Mouse (Mus musculus): ENCODE results near the gene Wdr81. TPM values are rescaled to one million over a fixed set of nuclear protein-coding genes. Genes with fewer than 3 reads are reported as not detected.

The Wdr81 gene
- polyA plus RNA-seq, 1 experiment, result 34.4 TPM

DNA sequence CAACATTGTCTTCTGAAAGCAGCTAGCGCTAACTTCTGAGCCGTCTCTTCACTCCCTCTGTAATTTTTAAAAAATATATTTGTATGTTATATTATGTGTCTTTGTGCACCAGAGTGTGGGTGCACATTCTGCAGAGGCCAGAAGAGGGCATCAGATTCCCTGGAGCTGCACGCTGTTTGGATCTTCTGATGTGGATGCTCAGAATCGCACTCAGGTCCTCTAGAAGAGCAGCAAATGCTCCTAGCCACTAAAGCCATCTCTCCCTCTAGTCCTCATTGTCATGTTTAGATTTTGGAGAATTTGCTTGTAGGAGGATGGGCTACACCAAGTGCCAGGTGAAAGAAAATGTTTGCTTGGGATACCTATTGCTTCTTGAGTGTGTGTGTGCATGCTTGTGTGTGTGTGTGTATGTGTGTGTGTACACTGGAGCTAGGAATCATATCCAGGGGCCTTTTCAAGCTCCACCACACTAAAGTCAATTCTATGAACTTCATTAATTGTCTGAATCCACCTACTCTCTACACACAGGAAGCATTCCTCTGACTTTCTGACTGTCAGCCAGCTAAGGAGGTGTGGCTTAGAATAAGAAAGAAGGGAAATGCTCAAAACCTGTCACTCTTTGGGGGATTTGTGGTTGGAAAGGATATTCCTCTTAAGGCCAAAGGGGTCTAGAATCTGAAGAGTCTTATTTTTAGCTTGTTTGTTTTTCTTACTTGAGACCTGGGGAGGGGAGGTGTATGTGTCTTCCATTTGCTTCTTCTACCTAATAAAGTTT is 12.4 kb upstream of the Wdr81 start:
- Histone ChIP-seq H3K4me3 (ENCODE audit: extremely low read depth, insufficient read depth, insufficient read length) (no peak overlapping the region), H3K36me3 (ENCODE audit: control insufficient read depth, insufficient read depth, low read length) (no peaks in the 10 kb centered on the region; the same call in 1 of the 2 replicates), H3K4me1 (ENCODE audit: control insufficient read depth, insufficient read depth, insufficient read length) (peaks cover 5% of the 10 kb centered on the region; the same call in 1 of the 2 replicates), H3K27ac (ENCODE audit: insufficient read depth, low read length) (no peak overlapping the region), H3K27me3 (ENCODE audit: control insufficient read depth, insufficient read depth, low read length) (no peaks in the 10 kb centered on the region)
- no peak for DNase-seq (ENCODE audit: low read depth in 1 of 2, low spot score in 2 of 2)
- no peak for TF ChIP-seq CTCF (IDR thresholded peaks at IDR 0.05; ENCODE audit: extremely low read depth, insufficient read depth, insufficient read length, insufficient replicate concordance)
- WGBS, result 97% methylated on average over 4 of the region's 4 CpGs

GRCm38 (mm10) chr11:75465051-75465450 is 10.5 kb upstream of the Wdr81 start:
- H3K4me1 ChIP-seq (ENCODE audit: control insufficient read depth, insufficient read depth, insufficient read length), result peaks cover 5% of the 10 kb centered on the region; the same call in 1 of the 2 replicates
- no peaks in the 10 kb centered on the region for H3K27me3 ChIP-seq (ENCODE audit: control insufficient read depth, insufficient read depth, low read length)
- H3K27ac ChIP-seq (ENCODE audit: insufficient read depth, low read length), result no peak overlapping the region
- H3K4me3 ChIP-seq (ENCODE audit: extremely low read depth, insufficient read depth, insufficient read length), result no peak overlapping the region
- TF ChIP-seq CTCF (IDR thresholded peaks at IDR 0.05; ENCODE audit: extremely low read depth, insufficient read depth, insufficient read length, insufficient replicate concordance) (no peak), POLR2A (IDR thresholded peaks at IDR 0.05; ENCODE audit: low read depth, low read length) (no peak)
- 83% methylated on average over 6 of the region's 6 CpGs for WGBS
- no peaks in the 10 kb centered on the region; the same call in 1 of the 2 replicates for H3K36me3 ChIP-seq (ENCODE audit: control insufficient read depth, insufficient read depth, low read length)
- no peak for DNase-seq (ENCODE audit: low read depth in 1 of 2, low spot score in 2 of 2)

- TF ChIP-seq POLR2A (IDR thresholded peaks at IDR 0.05; ENCODE audit: low read depth, low read length) (no peak), CTCF (IDR thresholded peaks at IDR 0.05; ENCODE audit: extremely low read depth, insufficient read depth, insufficient read length, insufficient replicate concordance) (no peak)
- H3K36me3 ChIP-seq (ENCODE audit: control insufficient read depth, insufficient read depth, low read length), result no peaks in the 10 kb centered on the region; the same call in 1 of the 2 replicates
- 88% methylated on average over 6 of the region's 6 CpGs for WGBS
- no peak overlapping the region for H3K27ac ChIP-seq (ENCODE audit: insufficient read depth, low read length)
- no peaks in the 10 kb centered on the region for H3K27me3 ChIP-seq (ENCODE audit: control insufficient read depth, insufficient read depth, low read length)
- no peak overlapping the region for H3K4me3 ChIP-seq (ENCODE audit: extremely low read depth, insufficient read depth, insufficient read length)
- peaks cover 10% of the 10 kb centered on the region; the same call in 1 of the 2 replicates for H3K4me1 ChIP-seq (ENCODE audit: control insufficient read depth, insufficient read depth, insufficient read length)
- no peak for DNase-seq (ENCODE audit: low read depth in 1 of 2, low spot score in 2 of 2)
Measured at GRCm38 (mm10) chr11:75464417-75464816, 9.9 kb upstream of the Wdr81 start.

- TF ChIP-seq CTCF (IDR thresholded peaks at IDR 0.05; ENCODE audit: extremely low read depth, insufficient read depth, insufficient read length, insufficient replicate concordance), result no peak
- TF ChIP-seq POLR2A (IDR thresholded peaks at IDR 0.05; ENCODE audit: low read depth, low read length), result no peak
- H3K27ac ChIP-seq (ENCODE audit: insufficient read depth, low read length), result no peak overlapping the region
- H3K4me1 ChIP-seq (ENCODE audit: control insufficient read depth, insufficient read depth, insufficient read length), result peaks cover 18% of the 10 kb centered on the region; the same call in 1 of the 2 replicates
- 85% methylated on average over 4 of the region's 4 CpGs for WGBS
- no peaks in the 10 kb centered on the region for H3K27me3 ChIP-seq (ENCODE audit: control insufficient read depth, insufficient read depth, low read length)
- no peak overlapping the region for H3K4me3 ChIP-seq (ENCODE audit: extremely low read depth, insufficient read depth, insufficient read length)
- no peak for DNase-seq (ENCODE audit: low read depth in 1 of 2, low spot score in 2 of 2)
- H3K36me3 ChIP-seq (ENCODE audit: control insufficient read depth, insufficient read depth, low read length), result no peaks in the 10 kb centered on the region; the same call in 1 of the 2 replicates
Measured at GRCm38 (mm10) chr11:75463624-75464023, 9.1 kb upstream of the Wdr81 start.

GRCm38 (mm10) chr11:75462865-75463336 is 8.4 kb upstream of the Wdr81 start:
- peak in 1 of 2 experiments; percentile 43 for DNase-seq (ENCODE audit: low read depth in 1 of 2, low spot score in 2 of 2)
- no peaks in the 10 kb centered on the region for H3K27me3 ChIP-seq (ENCODE audit: control insufficient read depth, insufficient read depth, low read length)
- WGBS, result 24% methylated on average over 9 of the region's 9 CpGs
- H3K4me1 ChIP-seq (ENCODE audit: control insufficient read depth, insufficient read depth, insufficient read length), result peaks cover 24% of the 10 kb centered on the region; the same call in 1 of the 2 replicates
- no peaks in the 10 kb centered on the region; the same call in 1 of the 2 replicates for H3K36me3 ChIP-seq (ENCODE audit: control insufficient read depth, insufficient read depth, low read length)
- TF ChIP-seq CTCF (IDR thresholded peaks at IDR 0.05; ENCODE audit: extremely low read depth, insufficient read depth, insufficient read length, insufficient replicate concordance) (no peak), POLR2A (IDR thresholded peaks at IDR 0.05; ENCODE audit: low read depth, low read length) (no peak)
- H3K4me3 ChIP-seq (ENCODE audit: extremely low read depth, insufficient read depth, insufficient read length), result no peak overlapping the region
- peak overlapping the region; percentile 66; the same call in 1 of the 2 replicates for H3K27ac ChIP-seq (ENCODE audit: insufficient read depth, low read length)

DNA sequence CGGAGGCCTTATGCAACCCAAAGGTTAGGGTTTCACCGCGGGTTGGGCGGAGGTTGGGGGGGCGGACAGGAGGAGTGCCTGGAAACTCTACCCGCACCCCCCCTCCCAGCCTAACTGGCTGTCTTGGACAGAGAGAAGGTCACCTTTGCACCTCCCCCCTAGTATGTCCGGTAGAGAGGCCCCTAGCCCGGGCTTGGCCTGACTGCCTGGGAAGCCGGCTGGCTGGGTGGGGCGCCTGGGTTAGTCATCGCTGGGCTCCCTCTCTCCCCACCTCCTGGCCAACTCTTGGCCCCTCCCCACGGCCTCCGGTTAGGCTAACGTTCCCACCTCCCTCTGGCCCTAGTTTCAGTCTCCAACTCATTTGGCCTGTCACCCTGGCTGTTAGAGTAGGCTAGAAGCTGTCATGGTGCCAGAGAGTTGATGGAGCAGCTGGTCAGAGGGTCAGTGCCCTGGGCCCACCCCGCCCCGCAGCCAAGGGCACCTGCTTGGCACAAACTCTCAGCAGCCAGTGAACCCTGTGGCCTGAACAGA is 7.8 kb upstream of the Wdr81 start:
- H3K4me1 ChIP-seq (ENCODE audit: control insufficient read depth, insufficient read depth, insufficient read length), result peaks cover 25% of the 10 kb centered on the region; the same call in 1 of the 2 replicates
- H3K27ac ChIP-seq (ENCODE audit: insufficient read depth, low read length), result peak overlapping the region; percentile 66
- no peaks in the 10 kb centered on the region for H3K27me3 ChIP-seq (ENCODE audit: control insufficient read depth, insufficient read depth, low read length)
- no peaks in the 10 kb centered on the region; the same call in 1 of the 2 replicates for H3K36me3 ChIP-seq (ENCODE audit: control insufficient read depth, insufficient read depth, low read length)
- DNase-seq (ENCODE audit: low read depth in 1 of 2, low spot score in 2 of 2), result peak in 1 of 2 experiments; percentile 35
- 10% methylated on average over 15 of the region's 16 CpGs for WGBS
- TF ChIP-seq CTCF (IDR thresholded peaks at IDR 0.05; ENCODE audit: extremely low read depth, insufficient read depth, insufficient read length, insufficient replicate concordance), result no peak
- no peak for TF ChIP-seq POLR2A (IDR thresholded peaks at IDR 0.05; ENCODE audit: low read depth, low read length)
- H3K4me3 ChIP-seq (ENCODE audit: extremely low read depth, insufficient read depth, insufficient read length), result peak overlapping the region; percentile 67

All from spleen, adult 2 months (tissue).